Mouse (Mus musculus) Muller cell, postnatal 12 days (primary cell): Measurements from ENCODE around the gene Ifi206.
A peak's percentile ranks its signal among the peaks of the same experiment; 100 is the strongest.
"Not testable (repeated sequence)": the region's sequence is repeated elsewhere in the genome, so short reads cannot be mapped to it uniquely, and the experiment has no call there.

Experiments used
- DNase-seq: peaks from one replicate; pipeline ENCODE4 v3.0.0-alpha.2; 2015; ENCODE audit errors: inconsistent ontology term

The Ifi206 gene

GRCm38 (mm10) chr1:173490812-173491480 lies at the start of gene Ifi206:
Ifi206 (minus strand) TSS chr1:173491041.
- not testable (repeated sequence) for DNase-seq

- not testable (repeated sequence) for DNase-seq
These were observed 45.0 kb upstream of the Ifi206 start, which contains the start of gene Ifi214 for GRCm38 (mm10) chr1:173535791-173536190. Ifi214 (minus strand) TSS chr1:173535957.

GRCm38 (mm10) chr1:173521452-173521851 lies 30.6 kb upstream of the Ifi206 start:
- no peak for DNase-seq

- DNase-seq: not testable (repeated sequence)
These were observed 19.8 kb upstream of the Ifi206 start for GRCm38 (mm10) chr1:173510595-173510994.

GRCm38 (mm10) chr1:173491483-173491882 lies 642 bp upstream of the Ifi206 start:
- not testable (repeated sequence) for DNase-seq

- DNase-seq: not testable (repeated sequence)
These were observed 9.7 kb downstream of the Ifi206 start for GRCm38 (mm10) chr1:173481182-173481574.

- not testable (repeated sequence) for DNase-seq
These were observed 10.3 kb downstream of the Ifi206 start for GRCm38 (mm10) chr1:173480399-173481181.

- no peak for DNase-seq
These were observed 34.1 kb downstream of the Ifi206 start for GRCm38 (mm10) chr1:173456761-173457160.

GRCm38 (mm10) chr1:173456139-173456754 lies 34.6 kb downstream of the Ifi206 start:
- DNase-seq: peak; percentile 60

GRCm38 (mm10) chr1:173451665-173452064 lies 39.2 kb downstream of the Ifi206 start:
- DNase-seq: no peak

- DNase-seq: no peak
These were observed 40.2 kb downstream of the Ifi206 start for GRCm38 (mm10) chr1:173450621-173451020.

GRCm38 (mm10) chr1:173447067-173447466 lies 43.8 kb downstream of the Ifi206 start:
- no peak for DNase-seq

GRCm38 (mm10) chr1:173443061-173443460 lies 47.8 kb downstream of the Ifi206 start:
- DNase-seq: no peak

GRCm38 (mm10) chr1:173441210-173441609 lies 49.6 kb downstream of the Ifi206 start:
- no peak for DNase-seq

GRCm38 (mm10) chr1:173440681-173441080 lies 50.2 kb downstream of the Ifi206 start:
- DNase-seq: no peak

- DNase-seq: no peak
These were observed 53.5 kb downstream of the Ifi206 start for GRCm38 (mm10) chr1:173437161-173437953.

GRCm38 (mm10) chr1:173432411-173432810 lies 58.4 kb downstream of the Ifi206 start:
- DNase-seq: no peak

- no peak for DNase-seq
These were observed 60.7 kb downstream of the Ifi206 start for GRCm38 (mm10) chr1:173429995-173430699.

- peak; percentile 1 for DNase-seq
These were observed 63.5 kb downstream of the Ifi206 start for GRCm38 (mm10) chr1:173427385-173427784.

GRCm38 (mm10) chr1:173426345-173426744 lies 64.5 kb downstream of the Ifi206 start:
- no peak for DNase-seq

- no peak for DNase-seq
These were observed 70.5 kb downstream of the Ifi206 start for GRCm38 (mm10) chr1:173420374-173420773.
